Mouse (Mus musculus) forebrain, embryonic 14.5 days (tissue): ENCODE data around the gene Ifitm10. TPM values are rescaled to one million over a fixed set of nuclear protein-coding genes. Genes with fewer than 3 reads are reported as not detected.
A peak's percentile ranks its signal among the peaks of the same experiment; 100 is the strongest.
"Not testable (repeated sequence)": the region's sequence is repeated elsewhere in the genome, so short reads cannot be mapped to it uniquely, and the experiment has no call there.

Experiments used
- ATAC-seq: fragments of 200-750 bp; cut with Nextera tagmentation; 2 replicates; pipeline ENCODE4 v1.8.0; 2017; ENCODE audit warnings: mild to moderate bottlenecking, moderate library complexity
- DNase-seq: peaks from one replicate; pipeline ENCODE4 v3.0.0-alpha.2; 2015; ENCODE audit warnings: low spot score
- H3K27ac ChIP-seq: fragments of 300-500 bp; sonication (generic); 2 replicates; pipeline ENCODE4 v1.5.1; 2014; ENCODE audit warnings: low read depth, mild to moderate bottlenecking, control low read depth, low read length, moderate library complexity
- H3K27me3 ChIP-seq: fragments of 300-500 bp; sonication (generic); replicated peaks from 2 replicates; pipeline ENCODE4 v1.6.1; 2014; ENCODE audit warnings: low read length, control low read depth, mixed read lengths; ENCODE audit not compliant: control insufficient read depth, insufficient read depth
- H3K36me3 ChIP-seq: fragments of 300-500 bp; sonication (generic); 2 replicates; pipeline ENCODE4 v1.6.1; 2014; ENCODE audit warnings: low read length, control low read depth; ENCODE audit not compliant: control insufficient read depth, insufficient read depth
- H3K4me1 ChIP-seq: fragments of 300-500 bp; sonication (generic); 2 replicates; pipeline ENCODE4 v1.6.1; 2014; ENCODE audit warnings: antibody characterized with exemption, low read length, control low read depth; ENCODE audit not compliant: control insufficient read depth, insufficient read depth
- H3K4me2 ChIP-seq: fragments of 300-500 bp; sonication (generic); 2 replicates; pipeline ENCODE4 v1.6.1; 2014; ENCODE audit warnings: mild to moderate bottlenecking, control low read depth, low read length
- H3K4me3 ChIP-seq: fragments of 300-500 bp; sonication (generic); 2 replicates; pipeline ENCODE4 v1.5.1; 2014; ENCODE audit warnings: low read depth, low read length, control low read depth
- H3K9ac ChIP-seq: fragments of 300-500 bp; sonication (generic); 2 replicates; pipeline ENCODE4 v1.6.1; 2014; ENCODE audit warnings: mild to moderate bottlenecking, low read length, control low read depth, moderate library complexity
- H3K9me3 ChIP-seq: fragments of 300-500 bp; sonication (generic); replicated peaks from 2 replicates; pipeline ENCODE4 v1.6.1; 2016; ENCODE audit warnings: low read length, control low read depth, mixed read lengths; ENCODE audit not compliant: control insufficient read depth
- WGBS: fragments of 180-500 bp; shearing (Covaris S2); extraction: QIAGEN DNeasy Blood & Tissue Kit; methylation state at CpG from one replicate; pipeline ENCODE4 v1.1.7; 2014; 5-methylcytosine and 5-hydroxymethylcytosine counted together
- polyA plus RNA-seq: library from polyadenylated mRNA; unstranded; fragments of >200 nt; fragmentation: Nextera tagmentation; extraction: Ambion mirVana; gene quantifications from 2 replicates; pipeline ENCODE4 v1.2.1, GENCODE M21; 2014

Ifitm10 gene
- polyA plus RNA-seq, 1 experiment from 2014 or later: 1.9 TPM

DNA sequence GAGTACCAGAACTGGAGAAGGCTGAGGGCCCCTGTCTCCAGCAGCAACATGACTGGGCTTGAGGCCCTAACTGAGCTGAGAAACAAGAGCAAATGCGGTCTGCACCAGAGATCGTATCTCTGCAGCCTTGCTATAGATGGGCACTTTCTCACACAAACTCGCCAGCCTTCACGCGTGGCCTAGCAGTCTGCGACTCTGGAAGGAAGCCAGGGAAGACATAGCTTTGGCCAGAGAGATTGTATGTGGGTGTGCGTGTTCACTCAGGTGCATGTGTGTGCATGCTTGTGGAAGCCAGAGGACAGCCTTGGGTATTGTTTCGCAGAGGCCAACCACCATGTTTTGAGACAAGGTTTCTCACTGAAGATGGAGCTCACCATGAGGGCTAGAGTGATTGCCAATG is 35.1 kb upstream of the Ifitm10 start:
- Histone ChIP-seq H3K36me3 (no peaks in the 10 kb centered on the region), H3K27me3 (no peaks in the 10 kb centered on the region), H3K9me3 (no peaks in the 10 kb centered on the region), H3K4me3 (no peak overlapping the region), H3K9ac (no peak overlapping the region), H3K27ac (no peak overlapping the region), H3K4me2 (no peak overlapping the region), H3K4me1 (no peaks in the 10 kb centered on the region)
- no peak for DNase-seq
- 92% methylated on average over 8 of the region's 8 CpGs for WGBS
- ATAC-seq: no peak

DNA sequence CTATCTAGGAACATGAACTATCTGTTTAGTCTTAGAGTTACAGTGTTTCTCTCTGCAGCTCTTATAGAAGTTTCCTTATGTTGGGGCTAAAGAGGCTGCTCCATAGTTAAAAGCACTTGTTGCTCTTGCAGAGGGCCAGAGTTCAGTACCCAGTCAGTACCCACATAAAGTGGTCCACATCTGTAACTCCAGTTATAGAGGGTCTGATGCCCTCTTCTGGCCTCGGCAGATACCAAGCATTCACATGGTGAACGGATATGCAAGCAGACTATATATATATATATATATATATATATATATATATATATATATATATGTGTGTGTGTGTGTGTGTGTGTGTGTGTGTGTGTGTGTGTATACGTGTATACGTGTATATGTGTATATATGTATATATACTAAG is 34.4 kb upstream of the Ifitm10 start:
- Histone ChIP-seq H3K27ac (no peak overlapping the region), H3K4me1 (no peaks in the 10 kb centered on the region), H3K9me3 (no peaks in the 10 kb centered on the region), H3K4me3 (no peak overlapping the region), H3K27me3 (no peaks in the 10 kb centered on the region), H3K36me3 (no peaks in the 10 kb centered on the region), H3K4me2 (no peak overlapping the region), H3K9ac (no peak overlapping the region)
- no peak for ATAC-seq
- DNase-seq: no peak
- 79% methylated on average over 4 of the region's 4 CpGs for WGBS

DNA sequence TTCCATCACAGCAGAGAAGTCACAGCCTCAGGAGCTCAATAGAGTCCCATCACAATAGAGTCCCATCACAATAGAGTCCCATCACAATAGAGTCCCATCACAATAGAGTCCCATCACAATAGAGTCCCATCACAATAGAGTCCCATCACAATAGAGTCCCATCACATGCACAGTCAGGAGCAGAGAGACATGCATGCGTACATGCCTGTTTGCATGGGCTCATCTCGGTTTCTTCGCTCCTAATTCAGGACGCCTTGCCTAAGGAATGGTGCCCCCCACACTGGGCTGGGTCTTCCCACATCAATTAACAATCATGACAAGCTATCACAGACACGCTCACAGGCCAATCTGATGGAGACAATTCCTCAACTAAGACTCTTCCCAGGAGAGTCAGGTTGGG is 31.6 kb upstream of the Ifitm10 start:
- H3K27me3 ChIP-seq, H3K9ac ChIP-seq, H3K4me2 ChIP-seq, H3K36me3 ChIP-seq, H3K4me3 ChIP-seq, DNase-seq, H3K27ac ChIP-seq, H3K9me3 ChIP-seq, H3K4me1 ChIP-seq, ATAC-seq: not testable (repeated sequence)
- 93% methylated on average over 5 of the region's 5 CpGs for WGBS

DNA sequence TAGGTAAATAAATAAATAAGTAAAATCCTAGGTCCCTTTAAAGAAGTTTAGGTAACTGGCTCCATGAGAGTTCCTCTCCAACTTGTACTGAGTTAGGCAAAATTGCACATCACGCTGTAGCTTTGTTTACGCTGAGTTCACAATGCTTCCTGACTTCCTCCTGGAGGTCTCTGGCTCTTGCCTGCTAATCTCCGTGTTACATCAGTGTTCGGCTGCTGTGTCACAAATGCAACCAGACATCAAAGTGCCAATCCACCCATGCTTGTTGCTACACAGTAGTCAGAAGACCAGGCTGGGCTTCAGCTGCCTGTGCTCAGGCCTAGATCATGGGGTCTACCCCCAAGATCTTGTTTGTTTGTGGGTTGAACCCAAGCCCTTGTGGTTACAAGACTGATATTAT is 30.0 kb upstream of the Ifitm10 start:
- Histone ChIP-seq H3K27ac (no peak overlapping the region), H3K9ac (no peak overlapping the region), H3K27me3 (no peaks in the 10 kb centered on the region), H3K4me1 (0 out of 2 replicates have a peak, but pooled peaks cover 3% of the 10 kb centered on the region), H3K36me3 (no peaks in the 10 kb centered on the region), H3K4me3 (no peak overlapping the region), H3K4me2 (no peak overlapping the region), H3K9me3 (no peaks in the 10 kb centered on the region)
- 83% methylated on average over 4 of the region's 4 CpGs for WGBS
- ATAC-seq (no peak), DNase-seq (no peak)

DNA sequence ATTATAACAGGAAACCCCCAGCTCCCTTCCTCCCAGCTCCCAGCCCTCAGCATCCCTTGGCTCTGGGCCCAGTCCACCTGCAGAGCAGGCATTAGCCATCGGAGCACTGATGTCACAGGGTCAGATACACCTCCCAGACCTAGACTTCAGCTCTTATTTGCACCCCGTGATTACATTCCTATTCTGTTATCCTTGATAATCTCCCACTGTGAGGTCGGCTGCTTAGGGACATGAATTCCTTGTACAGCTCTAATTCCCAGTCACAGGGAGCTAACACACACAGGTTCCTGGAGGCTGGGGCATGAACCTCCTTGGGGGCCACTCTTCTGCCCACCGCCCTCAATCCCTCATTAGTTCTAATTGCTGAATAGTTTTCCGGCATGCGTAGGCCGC is 27.2 kb upstream of the Ifitm10 start:
- no peak for ATAC-seq
- no peak overlapping the region for H3K4me3 ChIP-seq
- peak; percentile 7 for DNase-seq
- 2% methylated on average over 7 of the region's 7 CpGs for WGBS
- no peak overlapping the region for H3K27ac ChIP-seq
- H3K4me1 ChIP-seq: 0 out of 2 replicates have a peak, but pooled peaks cover 3% of the 10 kb centered on the region
- no peak overlapping the region for H3K9ac ChIP-seq
- no peaks in the 10 kb centered on the region for H3K9me3 ChIP-seq
- H3K36me3 ChIP-seq: no peaks in the 10 kb centered on the region
- H3K4me2 ChIP-seq: no peak overlapping the region
- H3K27me3 ChIP-seq: no peaks in the 10 kb centered on the region

DNA sequence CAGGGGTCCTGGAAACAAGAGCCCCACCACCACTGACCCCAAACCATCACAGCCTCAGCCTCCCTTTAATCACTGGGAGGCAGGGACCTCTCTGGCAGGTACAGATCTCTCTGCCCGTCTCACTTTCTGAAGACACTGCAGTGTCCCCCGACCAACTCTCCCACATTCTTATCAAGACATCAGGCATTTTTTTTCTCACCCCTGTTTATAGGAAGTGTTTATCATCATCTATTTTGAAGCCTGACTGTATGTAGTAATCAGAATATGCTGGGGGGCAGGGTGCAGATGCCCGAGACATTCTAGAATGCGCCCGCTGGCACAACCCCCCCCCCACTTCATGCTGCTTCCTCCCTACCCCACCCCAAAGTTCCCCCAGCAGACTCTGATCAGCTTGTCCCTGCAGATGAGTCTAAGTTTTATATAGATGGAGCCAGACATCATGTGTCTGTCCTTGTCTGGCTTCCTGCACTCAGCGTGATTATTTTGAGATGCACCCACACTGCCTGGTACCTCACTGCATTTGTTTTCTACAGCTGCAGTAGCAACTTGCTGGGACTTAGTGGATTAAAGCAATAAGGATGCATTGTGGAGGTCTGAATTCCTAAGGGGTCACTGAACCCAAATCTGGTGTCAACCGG is 26.7 kb upstream of the Ifitm10 start:
- H3K27ac ChIP-seq: no peak overlapping the region
- ATAC-seq: no peak

DNA sequence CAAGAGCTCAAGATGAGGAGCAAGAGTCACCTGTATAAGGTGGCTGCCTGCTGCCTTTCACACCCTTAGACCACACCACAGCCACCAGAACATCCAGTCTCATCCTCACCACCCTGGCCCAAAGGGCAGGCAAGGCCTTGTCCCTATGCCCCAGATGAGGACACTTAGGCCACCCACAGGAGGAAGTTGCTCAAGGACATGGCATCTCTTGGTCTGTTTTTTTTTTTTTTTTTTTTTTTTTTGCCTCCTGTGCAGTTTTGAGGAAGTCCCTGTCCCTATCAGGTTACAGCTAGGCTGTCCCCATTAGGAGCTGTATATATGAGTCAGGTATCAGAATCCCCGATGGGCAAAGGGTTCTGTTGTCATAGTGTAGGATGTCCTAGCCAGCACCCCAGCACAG is 25.7 kb upstream of the Ifitm10 start:
- no peaks in the 10 kb centered on the region for H3K36me3 ChIP-seq
- H3K4me1 ChIP-seq: 0 out of 2 replicates have a peak, but pooled peaks cover 3% of the 10 kb centered on the region
- DNase-seq: no peak
- no peak for ATAC-seq
- no peak overlapping the region for H3K9ac ChIP-seq
- H3K4me3 ChIP-seq: no peak overlapping the region
- H3K27ac ChIP-seq: no peak overlapping the region
- no peaks in the 10 kb centered on the region for H3K27me3 ChIP-seq
- 90% methylated on average over 1 of the region's 1 CpGs for WGBS
- no peaks in the 10 kb centered on the region for H3K9me3 ChIP-seq
- no peak overlapping the region for H3K4me2 ChIP-seq

More for the DNA sequence above, 26.7 kb upstream of the Ifitm10 start:
- DNase-seq: no peak
- Histone ChIP-seq H3K4me2 (no peak overlapping the region), H3K9ac (no peak overlapping the region), H3K9me3 (no peaks in the 10 kb centered on the region), H3K4me1 (0 out of 2 replicates have a peak, but pooled peaks cover 3% of the 10 kb centered on the region), H3K4me3 (no peak overlapping the region), H3K36me3 (no peaks in the 10 kb centered on the region), H3K27me3 (no peaks in the 10 kb centered on the region)
- WGBS: 49% methylated on average over 7 of the region's 7 CpGs

DNA sequence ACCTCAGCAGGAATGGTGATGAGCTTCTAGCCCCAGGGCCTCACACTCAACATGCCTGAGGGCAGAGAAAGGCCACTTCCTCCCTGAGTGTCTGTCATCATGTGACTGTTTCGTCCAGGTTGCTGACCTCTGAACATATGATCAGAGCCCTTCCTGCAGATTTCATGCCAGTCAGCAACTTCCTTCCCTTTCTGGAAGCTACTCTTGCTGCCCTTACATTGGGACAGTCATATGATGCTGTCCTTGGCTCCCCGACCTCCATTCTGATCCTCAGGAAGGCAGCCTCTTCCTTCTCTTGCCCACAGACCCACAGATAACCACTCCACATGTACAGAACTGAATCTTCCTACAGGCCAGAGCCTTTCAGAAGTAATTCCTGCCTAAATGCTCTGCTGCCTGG is 24.5 kb upstream of the Ifitm10 start:
- no peak for DNase-seq
- WGBS: 69% methylated on average over 2 of the region's 2 CpGs

DNA sequence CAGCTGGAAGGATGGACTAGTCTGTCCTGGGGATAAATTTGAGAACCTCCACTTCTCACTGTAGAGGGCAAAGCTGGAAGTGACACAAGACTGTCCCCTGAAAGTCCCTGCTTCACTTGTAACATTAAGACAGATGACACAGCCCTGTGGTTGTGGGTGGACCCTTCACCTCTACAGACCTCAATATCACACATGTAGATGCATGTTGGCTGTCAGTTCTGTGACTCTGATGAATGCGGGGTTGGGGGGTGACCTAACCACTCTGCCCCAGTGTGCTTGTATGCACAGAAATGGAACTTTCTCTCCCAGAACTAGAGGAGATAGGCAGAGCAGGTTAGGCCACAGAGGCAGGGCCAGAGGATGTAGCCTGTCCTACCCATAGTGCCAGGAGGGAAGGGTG is 23.1 kb upstream of the Ifitm10 start:
- Histone ChIP-seq H3K9me3 (no peaks in the 10 kb centered on the region), H3K27ac (no peak overlapping the region), H3K4me2 (no peak overlapping the region), H3K4me1 (0 out of 2 replicates have a peak, but pooled peaks cover 3% of the 10 kb centered on the region), H3K27me3 (no peaks in the 10 kb centered on the region), H3K4me3 (no peak overlapping the region), H3K36me3 (no peaks in the 10 kb centered on the region), H3K9ac (no peak overlapping the region)
- 100% methylated on average over 1 of the region's 1 CpGs for WGBS
- no peak for DNase-seq
- ATAC-seq: no peak

More for the DNA sequence above, 24.5 kb upstream of the Ifitm10 start:
- no peak for ATAC-seq
- H3K27me3 ChIP-seq: no peaks in the 10 kb centered on the region
- no peak overlapping the region for H3K27ac ChIP-seq
- no peaks in the 10 kb centered on the region for H3K9me3 ChIP-seq
- H3K36me3 ChIP-seq: no peaks in the 10 kb centered on the region
- H3K9ac ChIP-seq: no peak overlapping the region
- H3K4me2 ChIP-seq: no peak overlapping the region
- 0 out of 2 replicates have a peak, but pooled peaks cover 3% of the 10 kb centered on the region for H3K4me1 ChIP-seq
- H3K4me3 ChIP-seq: no peak overlapping the region
